Mouse (Mus musculus) stomach, postnatal 0 days (tissue): ENCODE measurements around the gene Necab2. TPM values are rescaled to one million over a fixed set of nuclear protein-coding genes. Genes with fewer than 3 reads are reported as not detected.

Source experiments
- ATAC-seq: fragments of 200-750 bp; cut with Nextera tagmentation; 2 replicates; pipeline ENCODE4 v1.8.0; 2017; ENCODE audit not compliant: low FRiP score, low TSS enrichment
- DNase-seq: peaks from one replicate; pipeline ENCODE4 v3.0.0-alpha.2; 2016; ENCODE audit warnings: low spot score
- H3K27ac ChIP-seq: fragments of 300-500 bp; sonication (generic); replicated peaks from 2 replicates; pipeline ENCODE4 v1.5.1; 2014; ENCODE audit warnings: mild to moderate bottlenecking, control low read depth
- H3K27me3 ChIP-seq: fragments of 300-500 bp; sonication (generic); 2 replicates; pipeline ENCODE4 v1.6.1; 2014; ENCODE audit warnings: low read length; ENCODE audit not compliant: control insufficient read depth, insufficient read depth
- H3K36me3 ChIP-seq: fragments of 300-500 bp; sonication (generic); 2 replicates; pipeline ENCODE4 v1.6.1; 2014; ENCODE audit warnings: low read length, mixed read lengths; ENCODE audit not compliant: control insufficient read depth, insufficient read depth
- H3K4me1 ChIP-seq: fragments of 300-500 bp; sonication (generic); replicated peaks from 2 replicates; pipeline ENCODE4 v1.6.1; 2014; ENCODE audit warnings: antibody characterized with exemption; ENCODE audit not compliant: control insufficient read depth, insufficient read depth
- H3K4me2 ChIP-seq: fragments of 300-500 bp; sonication (generic); replicated peaks from 2 replicates; pipeline ENCODE4 v1.6.1; 2014; ENCODE audit warnings: low read depth, mild to moderate bottlenecking, control low read depth, moderate library complexity
- H3K4me3 ChIP-seq: fragments of 300-500 bp; sonication (generic); 2 replicates; pipeline ENCODE4 v1.5.1; 2014; ENCODE audit warnings: low read depth, low read length, control low read depth
- H3K9ac ChIP-seq: fragments of 300-500 bp; sonication (generic); 2 replicates; pipeline ENCODE4 v1.6.1; 2014; ENCODE audit warnings: mild to moderate bottlenecking, low read length, control low read depth, mixed read lengths
- H3K9me3 ChIP-seq: fragments of 300-500 bp; sonication (generic); 2 replicates; pipeline ENCODE4 v1.6.1; 2016; ENCODE audit warnings: low read length; ENCODE audit not compliant: control insufficient read depth
- CTCF ChIP-seq: IDR thresholded peaks from 2 replicates; pipeline ENCODE4 v1.5.1; 2016; ENCODE audit warnings: antibody characterized with exemption, low read depth, mild to moderate bottlenecking, moderate library complexity
- EP300 ChIP-seq: optimal IDR thresholded peaks from 2 replicates; pipeline ENCODE3; 2016; ENCODE audit warnings: antibody characterized with exemption
- WGBS: fragments of 180-500 bp; shearing (Covaris S2); extraction: QIAGEN DNeasy Blood & Tissue Kit; methylation state at CpG from one replicate; pipeline ENCODE4 v1.1.7; 2014; 5-methylcytosine and 5-hydroxymethylcytosine counted together
- polyA plus RNA-seq: library from polyadenylated mRNA; unstranded; fragments of >200 nt; fragmentation: Nextera tagmentation; extraction: Ambion mirVana; gene quantifications from 2 replicates; pipeline ENCODE4 v1.2.1, GENCODE M21; 2015

The Necab2 gene
- polyA plus RNA-seq, 1 experiment from 2014 or later: 1.6 TPM

GRCm38 (mm10) chr8:119506106-119506505 is 59.6 kb downstream of the Necab2 start:
- no peak overlapping the region for H3K27ac ChIP-seq
- H3K9ac ChIP-seq: no peak overlapping the region
- H3K4me1 ChIP-seq: no peaks in the 10 kb centered on the region
- TF ChIP-seq CTCF: no peak
- no peak for TF ChIP-seq EP300
- no peaks in the 10 kb centered on the region for H3K27me3 ChIP-seq
- no peak for DNase-seq
- H3K9me3 ChIP-seq: no peaks in the 10 kb centered on the region
- H3K4me2 ChIP-seq: no peak overlapping the region
- peaks cover 16% of the 10 kb centered on the region for H3K36me3 ChIP-seq
- ATAC-seq: no peak
- no peak overlapping the region for H3K4me3 ChIP-seq
- 80% methylated on average over 8 of the region's 8 CpGs for WGBS

- Histone ChIP-seq H3K36me3 (peaks cover 43% of the 10 kb centered on the region), H3K27ac (no peak overlapping the region)
- 83% methylated on average over 9 of the region's 9 CpGs for WGBS
These were observed 64.0 kb downstream of the Necab2 start for GRCm38 (mm10) chr8:119510471-119510870.

GRCm38 (mm10) chr8:119511722-119512121 is 65.2 kb downstream of the Necab2 start:
- 93% methylated on average over 7 of the region's 7 CpGs for WGBS
- no peak overlapping the region for H3K27ac ChIP-seq
- H3K36me3 ChIP-seq: peaks cover 50% of the 10 kb centered on the region
- ATAC-seq (no peak), DNase-seq (no peak)
- H3K4me1 ChIP-seq: no peaks in the 10 kb centered on the region
- no peaks in the 10 kb centered on the region for H3K27me3 ChIP-seq
- H3K9ac ChIP-seq: no peak overlapping the region
- H3K4me2 ChIP-seq: no peak overlapping the region
- no peak overlapping the region for H3K4me3 ChIP-seq
- H3K9me3 ChIP-seq: no peaks in the 10 kb centered on the region
- TF ChIP-seq CTCF (no peak), EP300 (no peak)

More at GRCm38 (mm10) chr8:119510471-119510870, 64.0 kb downstream of the Necab2 start:
- Histone ChIP-seq H3K9ac (no peak overlapping the region), H3K4me2 (no peak overlapping the region), H3K4me1 (no peaks in the 10 kb centered on the region), H3K9me3 (no peaks in the 10 kb centered on the region), H3K4me3 (no peak overlapping the region), H3K27me3 (no peaks in the 10 kb centered on the region)
- no peak for ATAC-seq
- TF ChIP-seq CTCF (no peak), EP300 (no peak)
- no peak for DNase-seq

- no peak for DNase-seq
- H3K4me3 ChIP-seq: no peak overlapping the region
- no peak for TF ChIP-seq CTCF
- TF ChIP-seq EP300: no peak
- H3K9ac ChIP-seq: no peak overlapping the region
- no peak for ATAC-seq
- no peaks in the 10 kb centered on the region for H3K9me3 ChIP-seq
- H3K36me3 ChIP-seq: peaks cover 53% of the 10 kb centered on the region
- no peak overlapping the region for H3K27ac ChIP-seq
- H3K4me2 ChIP-seq: no peak overlapping the region
- 80% methylated on average over 4 of the region's 4 CpGs for WGBS
- no peaks in the 10 kb centered on the region for H3K4me1 ChIP-seq
- no peaks in the 10 kb centered on the region for H3K27me3 ChIP-seq
These were observed 66.9 kb downstream of the Necab2 start for GRCm38 (mm10) chr8:119513405-119513804.

- Histone ChIP-seq H3K9me3 (no peaks in the 10 kb centered on the region), H3K4me2 (no peak overlapping the region), H3K27me3 (no peaks in the 10 kb centered on the region), H3K36me3 (peaks cover 52% of the 10 kb centered on the region), H3K4me3 (no peak overlapping the region), H3K4me1 (no peaks in the 10 kb centered on the region), H3K27ac (no peak overlapping the region), H3K9ac (no peak overlapping the region)
- 84% methylated on average over 3 of the region's 3 CpGs for WGBS
- DNase-seq (no peak), ATAC-seq (no peak)
- TF ChIP-seq EP300 (no peak), CTCF (no peak)
These were observed 68.4 kb downstream of the Necab2 start for GRCm38 (mm10) chr8:119514940-119515339.

GRCm38 (mm10) chr8:119515767-119516166 is 69.2 kb downstream of the Necab2 start:
- no peaks in the 10 kb centered on the region for H3K27me3 ChIP-seq
- DNase-seq: no peak
- H3K4me3 ChIP-seq: no peak overlapping the region
- no peaks in the 10 kb centered on the region for H3K4me1 ChIP-seq
- no peak for ATAC-seq
- no peak overlapping the region for H3K9ac ChIP-seq
- no peak overlapping the region for H3K4me2 ChIP-seq
- no peaks in the 10 kb centered on the region for H3K9me3 ChIP-seq
- 68% methylated on average over 3 of the region's 3 CpGs for WGBS
- no peak overlapping the region for H3K27ac ChIP-seq
- H3K36me3 ChIP-seq: peaks cover 54% of the 10 kb centered on the region
- TF ChIP-seq EP300: no peak
- no peak for TF ChIP-seq CTCF
